Mouse (Mus musculus) adrenal gland, adult 8-10 months (tissue): ENCODE data around the gene Naa15. TPM values are rescaled to one million over a fixed set of nuclear protein-coding genes. Genes with fewer than 3 reads are reported as not detected.
A peak's percentile ranks its signal among the peaks of the same experiment; 100 is the strongest.

Experiments
- DNase-seq: peaks from one replicate; pipeline ENCODE4 v3.0.0; 2022
- total RNA-seq, 4 experiments: library from RNA; stranded (reverse); gene quantifications; 2 replicates each; pipeline ENCODE4 v1.2.4; 2022

Naa15 gene
- total RNA-seq, 4 experiments from 2014 or later: 53.1 to 65.3 (median 59.3) TPM

- no peak for DNase-seq
Measured at GRCm38 (mm10) chr3:51434871-51435595, 20.1 kb downstream of the Naa15 start.

GRCm38 (mm10) chr3:51468530-51468929 is 53.6 kb downstream of the Naa15 start:
- no peak for DNase-seq

- DNase-seq: no peak
Measured at GRCm38 (mm10) chr3:51475706-51476105, 60.8 kb downstream of the Naa15 start.

GRCm38 (mm10) chr3:51479893-51480292 is 64.9 kb downstream of the Naa15 start:
- DNase-seq: no peak

GRCm38 (mm10) chr3:51481059-51481458 is 66.1 kb downstream of the Naa15 start:
- no peak for DNase-seq

- no peak for DNase-seq
Measured at GRCm38 (mm10) chr3:51481881-51482280, 66.9 kb downstream of the Naa15 start.

- DNase-seq: no peak
Measured at GRCm38 (mm10) chr3:51482781-51483180, 67.8 kb downstream of the Naa15 start.

GRCm38 (mm10) chr3:51483741-51484359 is 68.9 kb downstream of the Naa15 start, which contains the start of gene Rab33b:
TSS of gene Rab33b (plus strand) at chr3:51483920.
- DNase-seq: peak; percentile 97

GRCm38 (mm10) chr3:51484370-51484769 is 69.4 kb downstream of the Naa15 start:
- no peak for DNase-seq

GRCm38 (mm10) chr3:51485347-51485746 is 70.4 kb downstream of the Naa15 start:
- DNase-seq: no peak

GRCm38 (mm10) chr3:51486491-51487195 is 71.7 kb downstream of the Naa15 start:
- DNase-seq: no peak

- no peak for DNase-seq
Measured at GRCm38 (mm10) chr3:51490088-51490753, 75.3 kb downstream of the Naa15 start.

GRCm38 (mm10) chr3:51493272-51493838 is 78.4 kb downstream of the Naa15 start:
- DNase-seq: no peak

- no peak for DNase-seq
Measured at GRCm38 (mm10) chr3:51494466-51494865, 79.5 kb downstream of the Naa15 start.

- DNase-seq: no peak
Measured at GRCm38 (mm10) chr3:51495646-51496045, 80.7 kb downstream of the Naa15 start.

- DNase-seq: no peak
Measured at GRCm38 (mm10) chr3:51497978-51498377, 83.0 kb downstream of the Naa15 start.

- no peak for DNase-seq
Measured at GRCm38 (mm10) chr3:51498659-51499058, 83.7 kb downstream of the Naa15 start.

GRCm38 (mm10) chr3:51499876-51500275 is 84.9 kb downstream of the Naa15 start:
- no peak for DNase-seq

GRCm38 (mm10) chr3:51504385-51504952 is 89.5 kb downstream of the Naa15 start:
- DNase-seq: no peak

- DNase-seq: no peak
Measured at GRCm38 (mm10) chr3:51505465-51505864, 90.5 kb downstream of the Naa15 start.

GRCm38 (mm10) chr3:51510903-51511302 is 96.0 kb downstream of the Naa15 start:
- peak; percentile 47 for DNase-seq

- DNase-seq: no peak
Measured at GRCm38 (mm10) chr3:51511983-51512382, 97.0 kb downstream of the Naa15 start.
